Mouse (Mus musculus): Measurements from ENCODE around the gene Wbp1. TPM values are rescaled to one million over a fixed set of nuclear protein-coding genes. Genes with fewer than 3 reads are reported as not detected.

Wbp1 gene
- polyA plus RNA-seq, 1 experiment from 2014 or later, result 91.5 TPM

GRCm38 (mm10) chr6:83122961-83123360 lies 1.6 kb upstream of the Wbp1 start:
- Histone ChIP-seq H3K4me1 (peaks cover 45% of the 10 kb centered on the region), H3K4me2 (peak overlapping the region; percentile 97), H3K27me3 (replicated peaks) (no peaks in the 10 kb centered on the region), H3K27ac (peak overlapping the region; percentile 98; the same call in 1 of the 2 replicates), H3K36me3 (peaks cover 9% of the 10 kb centered on the region), H3K9ac (no peak overlapping the region), H3K9me3 (no peaks in the 10 kb centered on the region), H3K4me3 (replicated peaks) (peak overlapping the region; percentile 59; the same call in 1 of the 2 replicates)
- no peak for ATAC-seq (ENCODE audit: insufficient read depth, low FRiP score, low read depth)
- 79% methylated on average over 5 of the region's 5 CpGs for WGBS

- WGBS, result under 1% methylated on average over 50 of the region's 52 CpGs
These were observed 728 bp upstream of the Wbp1 start for GRCm38 (mm10) chr6:83121863-83122710.

GRCm38 (mm10) chr6:83119734-83120051 lies 1.7 kb downstream of the Wbp1 start:
- Histone ChIP-seq H3K27ac (no peak overlapping the region), H3K36me3 (peaks cover 18% of the 10 kb centered on the region), H3K4me2 (peak overlapping the region; percentile 97; the same call in 1 of the 2 replicates), H3K4me1 (peaks cover 57% of the 10 kb centered on the region), H3K9ac (no peak overlapping the region), H3K4me3 (replicated peaks) (no peak overlapping the region; the same call in 1 of the 2 replicates), H3K9me3 (no peaks in the 10 kb centered on the region), H3K27me3 (replicated peaks) (no peaks in the 10 kb centered on the region)
- no peak for ATAC-seq (ENCODE audit: insufficient read depth, low FRiP score, low read depth)
- WGBS, result 78% methylated on average over 7 of the region's 7 CpGs

More at GRCm38 (mm10) chr6:83121863-83122710, 728 bp upstream of the Wbp1 start:
- Histone ChIP-seq H3K27me3 (replicated peaks) (no peaks in the 10 kb centered on the region), H3K4me3 (replicated peaks) (peak overlapping the region; percentile 59), H3K27ac (peak overlapping the region; percentile 98), H3K9ac (peak overlapping the region; percentile 75), H3K9me3 (no peaks in the 10 kb centered on the region), H3K4me2 (peak overlapping the region; percentile 97), H3K36me3 (peaks cover 13% of the 10 kb centered on the region), H3K4me1 (peaks cover 45% of the 10 kb centered on the region)
- ATAC-seq (ENCODE audit: insufficient read depth, low FRiP score, low read depth), result no peak

- peaks cover 18% of the 10 kb centered on the region for H3K36me3 ChIP-seq
- H3K4me1 ChIP-seq, result peaks cover 55% of the 10 kb centered on the region
- no peaks in the 10 kb centered on the region for H3K27me3 ChIP-seq (replicated peaks)
- no peak overlapping the region for H3K27ac ChIP-seq
- no peaks in the 10 kb centered on the region for H3K9me3 ChIP-seq
- no peak overlapping the region for H3K9ac ChIP-seq
- 75% methylated on average over 14 of the region's 14 CpGs for WGBS
- no peak overlapping the region for H3K4me3 ChIP-seq (replicated peaks)
- H3K4me2 ChIP-seq, result no peak overlapping the region
- no peak for ATAC-seq (ENCODE audit: insufficient read depth, low FRiP score, low read depth)
These were observed 2.3 kb downstream of the Wbp1 start for GRCm38 (mm10) chr6:83118825-83119733.

- WGBS, result 81% methylated on average over 11 of the region's 11 CpGs
- H3K9me3 ChIP-seq, result no peaks in the 10 kb centered on the region
- H3K4me2 ChIP-seq, result no peak overlapping the region
- H3K27me3 ChIP-seq (replicated peaks), result no peaks in the 10 kb centered on the region
- no peak for ATAC-seq (ENCODE audit: insufficient read depth, low FRiP score, low read depth)
- H3K4me3 ChIP-seq (replicated peaks), result no peak overlapping the region
- H3K27ac ChIP-seq, result no peak overlapping the region
- H3K4me1 ChIP-seq, result peaks cover 52% of the 10 kb centered on the region
- no peak overlapping the region for H3K9ac ChIP-seq
- H3K36me3 ChIP-seq, result peaks cover 18% of the 10 kb centered on the region
These were observed 3.0 kb downstream of the Wbp1 start for GRCm38 (mm10) chr6:83118369-83118768.

GRCm38 (mm10) chr6:83117616-83118015 lies 3.7 kb downstream of the Wbp1 start:
- H3K4me1 ChIP-seq, result peaks cover 46% of the 10 kb centered on the region
- 83% methylated on average over 13 of the region's 13 CpGs for WGBS
- H3K27ac ChIP-seq, result no peak overlapping the region
- no peak for ATAC-seq (ENCODE audit: insufficient read depth, low FRiP score, low read depth)
- peaks cover 18% of the 10 kb centered on the region for H3K36me3 ChIP-seq
- no peaks in the 10 kb centered on the region for H3K9me3 ChIP-seq
- H3K4me2 ChIP-seq, result no peak overlapping the region
- H3K9ac ChIP-seq, result no peak overlapping the region
- no peaks in the 10 kb centered on the region for H3K27me3 ChIP-seq (replicated peaks)
- H3K4me3 ChIP-seq (replicated peaks), result no peak overlapping the region

- peak overlapping the region; percentile 88; the same call in 1 of the 2 replicates for H3K4me2 ChIP-seq
- no peak overlapping the region for H3K4me3 ChIP-seq (replicated peaks)
- no peak overlapping the region for H3K27ac ChIP-seq
- no peaks in the 10 kb centered on the region for H3K9me3 ChIP-seq
- ATAC-seq (ENCODE audit: insufficient read depth, low FRiP score, low read depth), result no peak
- H3K4me1 ChIP-seq, result peaks cover 40% of the 10 kb centered on the region
- peaks cover 18% of the 10 kb centered on the region for H3K36me3 ChIP-seq
- H3K9ac ChIP-seq, result no peak overlapping the region
- no peaks in the 10 kb centered on the region for H3K27me3 ChIP-seq (replicated peaks)
- 83% methylated on average over 4 of the region's 4 CpGs for WGBS
These were observed 4.3 kb downstream of the Wbp1 start for GRCm38 (mm10) chr6:83117165-83117438.

- no peaks in the 10 kb centered on the region for H3K9me3 ChIP-seq
- 65% methylated on average over 11 of the region's 11 CpGs for WGBS
- peaks cover 39% of the 10 kb centered on the region for H3K4me1 ChIP-seq
- H3K9ac ChIP-seq, result peak overlapping the region; percentile 66; the same call in 1 of the 2 replicates
- no peaks in the 10 kb centered on the region for H3K27me3 ChIP-seq (replicated peaks)
- peaks cover 18% of the 10 kb centered on the region for H3K36me3 ChIP-seq
- no peak overlapping the region for H3K27ac ChIP-seq
- no peak for ATAC-seq (ENCODE audit: insufficient read depth, low FRiP score, low read depth)
- H3K4me2 ChIP-seq, result peak overlapping the region; percentile 88
- peak overlapping the region; percentile 68 for H3K4me3 ChIP-seq (replicated peaks)
These were observed 4.8 kb downstream of the Wbp1 start for GRCm38 (mm10) chr6:83116373-83117164.

- Histone ChIP-seq H3K4me3 (replicated peaks) (peak overlapping the region; percentile 68), H3K4me1 (peaks cover 39% of the 10 kb centered on the region), H3K36me3 (peaks cover 18% of the 10 kb centered on the region), H3K9me3 (no peaks in the 10 kb centered on the region), H3K9ac (peak overlapping the region; percentile 66), H3K27me3 (replicated peaks) (no peaks in the 10 kb centered on the region), H3K4me2 (peak overlapping the region; percentile 88), H3K27ac (peak overlapping the region; percentile 86)
- ATAC-seq (ENCODE audit: insufficient read depth, low FRiP score, low read depth), result peak; percentile 54
- WGBS, result 1% methylated on average over 38 of the region's 48 CpGs
These were observed 5.5 kb downstream of the Wbp1 start for GRCm38 (mm10) chr6:83115682-83116372.

GRCm38 (mm10) chr6:83115011-83115671 lies 6.2 kb downstream of the Wbp1 start, which contains the start of gene Mogs:
TSS of gene Mogs (plus strand) at chr6:83115496.
- H3K4me3 ChIP-seq (replicated peaks), result peak within 1 kb of the TSS; percentile 68
- no peaks in the 10 kb centered on the region for H3K9me3 ChIP-seq
- ATAC-seq (ENCODE audit: insufficient read depth, low FRiP score, low read depth), result peak; percentile 90
- H3K27ac ChIP-seq, result peak within 1 kb of the TSS; percentile 86
- H3K36me3 ChIP-seq, result peaks cover 18% of the 10 kb centered on the region
- H3K27me3 ChIP-seq (replicated peaks), result no peaks in the 10 kb centered on the region
- H3K4me1 ChIP-seq, result peaks cover 34% of the 10 kb centered on the region
- under 1% methylated on average over 55 of the region's 58 CpGs for WGBS
- H3K4me2 ChIP-seq, result peak within 1 kb of the TSS; percentile 88
- H3K9ac ChIP-seq, result peak within 1 kb of the TSS; percentile 66

All from stomach, embryonic 15.5 days (tissue).